Mouse (Mus musculus) limb, embryonic 13.5 days (tissue): ENCODE measurements around the gene Olfr1454. TPM values are rescaled to one million over a fixed set of nuclear protein-coding genes. Genes with fewer than 3 reads are reported as not detected.

Source experiments
- ATAC-seq: fragments of 200-750 bp; cut with Nextera tagmentation; 2 replicates; pipeline ENCODE4 v1.8.0; 2017; ENCODE audit warnings: low read depth, moderate number of reproducible peaks, moderate TSS enrichment; ENCODE audit not compliant: low FRiP score
- H3K27ac ChIP-seq: fragments of 300-500 bp; sonication (generic); 2 replicates; pipeline ENCODE4 v1.5.1; 2015; ENCODE audit warnings: inconsistent platforms, mild to moderate bottlenecking, moderate library complexity
- H3K27me3 ChIP-seq: fragments of 300-500 bp; sonication (generic); 2 replicates; pipeline ENCODE4 v1.6.1; 2015; ENCODE audit warnings: mild to moderate bottlenecking, inconsistent platforms
- H3K36me3 ChIP-seq: fragments of 300-500 bp; sonication (generic); 2 replicates; pipeline ENCODE4 v1.6.1; 2015; ENCODE audit warnings: inconsistent platforms, mild to moderate bottlenecking, moderate library complexity
- H3K4me1 ChIP-seq: fragments of 300-500 bp; sonication (generic); 2 replicates; pipeline ENCODE4 v1.6.1; 2015; ENCODE audit warnings: inconsistent platforms
- H3K4me2 ChIP-seq: fragments of 300-500 bp; sonication (generic); replicated peaks from 2 replicates; pipeline ENCODE4 v1.6.1; 2015; ENCODE audit warnings: inconsistent platforms, mild to moderate bottlenecking, moderate library complexity
- H3K4me3 ChIP-seq: fragments of 300-500 bp; sonication (generic); 2 replicates; pipeline ENCODE4 v1.5.1; 2015; ENCODE audit warnings: moderate library complexity, mild to moderate bottlenecking, inconsistent platforms
- H3K9ac ChIP-seq: fragments of 300-500 bp; sonication (generic); 2 replicates; pipeline ENCODE4 v1.6.1; 2015; ENCODE audit warnings: mild to moderate bottlenecking, inconsistent platforms
- H3K9me3 ChIP-seq: fragments of 300-500 bp; sonication (generic); 2 replicates; pipeline ENCODE4 v1.6.1; 2016; ENCODE audit warnings: inconsistent platforms
- WGBS: fragments of 180-500 bp; shearing (Covaris S2); methylation state at CpG from one replicate; pipeline ENCODE4 v1.1.7; 2015; 5-methylcytosine and 5-hydroxymethylcytosine counted together
- polyA plus RNA-seq: library from polyadenylated mRNA; unstranded; fragments of >200 nt; fragmentation: Nextera tagmentation; extraction: Ambion mirVana; gene quantifications from 2 replicates; pipeline ENCODE4 v1.2.1, GENCODE M21; 2015

The Olfr1454 gene
- not detected in 2 replicates for polyA plus RNA-seq

- WGBS: 71% methylated on average over 2 of the region's 2 CpGs
These were observed at the start of gene Olfr1454 for GRCm38 (mm10) chr19:13060310-13060709. Gene Olfr1454, plus strand, starts transcription at chr19:13060610.

GRCm38 (mm10) chr19:13028227-13028626 lies 32.2 kb upstream of the Olfr1454 start, which contains the start of gene Olfr1453:
Gene Olfr1453, minus strand, starts transcription at chr19:13028327.
- WGBS: 56% methylated on average over 1 of the region's 1 CpGs
- no peak for ATAC-seq
- no peak within 1 kb of the TSS for H3K27ac ChIP-seq
- no peaks in the 10 kb centered on the region for H3K4me1 ChIP-seq
- no peaks in the 10 kb centered on the region for H3K9me3 ChIP-seq
- no peaks in the 10 kb centered on the region for H3K36me3 ChIP-seq
- H3K4me3 ChIP-seq: no peak within 1 kb of the TSS
- H3K9ac ChIP-seq: no peak within 1 kb of the TSS
- H3K4me2 ChIP-seq: no peak within 1 kb of the TSS
- H3K27me3 ChIP-seq: no peaks in the 10 kb centered on the region

More at GRCm38 (mm10) chr19:13060310-13060709, at the start of gene Olfr1454:
- Histone ChIP-seq H3K9me3 (peaks cover 15% of the 10 kb centered on the region), H3K4me2 (no peak within 1 kb of the TSS), H3K36me3 (no peaks in the 10 kb centered on the region), H3K9ac (no peak within 1 kb of the TSS), H3K27ac (no peak within 1 kb of the TSS), H3K4me1 (no peaks in the 10 kb centered on the region), H3K4me3 (no peak within 1 kb of the TSS), H3K27me3 (no peaks in the 10 kb centered on the region)
- no peak for ATAC-seq

- H3K9ac ChIP-seq: no peak overlapping the region
- H3K4me1 ChIP-seq: no peaks in the 10 kb centered on the region
- no peaks in the 10 kb centered on the region for H3K36me3 ChIP-seq
- no peaks in the 10 kb centered on the region for H3K9me3 ChIP-seq
- no peak for ATAC-seq
- no peaks in the 10 kb centered on the region for H3K27me3 ChIP-seq
- no peak overlapping the region for H3K4me2 ChIP-seq
- H3K27ac ChIP-seq: no peak overlapping the region
- no peak overlapping the region for H3K4me3 ChIP-seq
- 80% methylated on average over 1 of the region's 1 CpGs for WGBS
These were observed 33.5 kb downstream of the Olfr1454 start for GRCm38 (mm10) chr19:13093908-13094307.

- H3K4me3 ChIP-seq: no peak within 1 kb of the TSS
- ATAC-seq: no peak
- H3K36me3 ChIP-seq: no peaks in the 10 kb centered on the region
- H3K27ac ChIP-seq: no peak within 1 kb of the TSS
- no peaks in the 10 kb centered on the region; the same call in 1 of the 2 replicates for H3K9me3 ChIP-seq
- 68% methylated on average over 2 of the region's 2 CpGs for WGBS
- H3K27me3 ChIP-seq: no peaks in the 10 kb centered on the region
- H3K9ac ChIP-seq: no peak within 1 kb of the TSS
- H3K4me2 ChIP-seq: no peak within 1 kb of the TSS
- no peaks in the 10 kb centered on the region for H3K4me1 ChIP-seq
These were observed 37.4 kb downstream of the Olfr1454 start, which contains the start of gene Olfr1457 for GRCm38 (mm10) chr19:13097791-13098190. Gene Olfr1457, minus strand, starts transcription at chr19:13097891.

GRCm38 (mm10) chr19:13106675-13107074 lies 46.3 kb downstream of the Olfr1454 start, which contains the start of gene Olfr1458:
Gene Olfr1458, minus strand, starts transcription at chr19:13106775.
- 80% methylated on average over 3 of the region's 3 CpGs for WGBS
- H3K4me3 ChIP-seq: no peak within 1 kb of the TSS

More at GRCm38 (mm10) chr19:13106675-13107074, 46.3 kb downstream of the Olfr1454 start, which contains the start of gene Olfr1458:
- no peak for ATAC-seq
- Histone ChIP-seq H3K9me3 (peaks cover 11% of the 10 kb centered on the region), H3K36me3 (no peaks in the 10 kb centered on the region), H3K9ac (no peak within 1 kb of the TSS), H3K4me2 (no peak within 1 kb of the TSS), H3K27ac (no peak within 1 kb of the TSS), H3K4me1 (no peaks in the 10 kb centered on the region), H3K27me3 (no peaks in the 10 kb centered on the region)

Other genes with a start within 250 kb of the Olfr1454 start
- not detected in 2 replicates for gene Gm5244, start 213.9 kb upstream of the Olfr1454 start, polyA plus RNA-seq
- gene Olfr1444, start 203.3 kb upstream of the Olfr1454 start, polyA plus RNA-seq: not detected in 2 replicates
- not detected in 2 replicates for gene Olfr1445, start 176.8 kb upstream of the Olfr1454 start, polyA plus RNA-seq
- not detected in 2 replicates for gene Olfr1446, start 167.1 kb upstream of the Olfr1454 start, polyA plus RNA-seq
- not detected in 2 replicates for gene Olfr1447, start 156.9 kb upstream of the Olfr1454 start, polyA plus RNA-seq
- not detected in 2 replicates for gene Olfr1448, start 136.2 kb upstream of the Olfr1454 start, polyA plus RNA-seq
- gene Olfr1449, start 129.8 kb upstream of the Olfr1454 start, polyA plus RNA-seq: not detected in 2 replicates
- gene Olfr1450, start 110.4 kb upstream of the Olfr1454 start, polyA plus RNA-seq: not detected in 2 replicates
- not detected in 2 replicates for gene Olfr1451, start 65.6 kb upstream of the Olfr1454 start, polyA plus RNA-seq
- not detected in 2 replicates for gene Olfr1453, start 32.3 kb upstream of the Olfr1454 start, polyA plus RNA-seq
- gene Olfr1457, start 37.3 kb downstream of the Olfr1454 start, polyA plus RNA-seq: not detected in 2 replicates
- gene Olfr1458, start 46.2 kb downstream of the Olfr1454 start, polyA plus RNA-seq: not detected in 2 replicates
- not detected in 2 replicates for gene Olfr1459, start 88.9 kb downstream of the Olfr1454 start, polyA plus RNA-seq
- not detected in 2 replicates for gene Olfr1461, start 102.4 kb downstream of the Olfr1454 start, polyA plus RNA-seq
- not detected in 2 replicates for gene Olfr1462, start 125.1 kb downstream of the Olfr1454 start, polyA plus RNA-seq
- gene Olfr1463, start 170.7 kb downstream of the Olfr1454 start, polyA plus RNA-seq: not detected in 2 replicates